Mouse (Mus musculus) hindbrain, embryonic 12.5 days (tissue): Measurements from ENCODE around the gene Ptcra. TPM values are rescaled to one million over a fixed set of nuclear protein-coding genes. Genes with fewer than 3 reads are reported as not detected.
A peak's percentile ranks its signal among the peaks of the same experiment; 100 is the strongest.
"Not testable (repeated sequence)": the region's sequence is repeated elsewhere in the genome, so short reads cannot be mapped to it uniquely, and the experiment has no call there.

ENCODE experiments used
- ATAC-seq: fragments of 200-750 bp; cut with Nextera tagmentation; 2 replicates; pipeline ENCODE4 v1.8.0; 2017; ENCODE audit warnings: moderate TSS enrichment; ENCODE audit not compliant: low FRiP score
- H3K27ac ChIP-seq: fragments of 300-500 bp; sonication (generic); 2 replicates; pipeline ENCODE4 v1.5.1; 2016; ENCODE audit warnings: mild to moderate bottlenecking
- H3K27me3 ChIP-seq: fragments of 300-500 bp; sonication (generic); 2 replicates; pipeline ENCODE4 v1.6.1; 2016; ENCODE audit warnings: mild to moderate bottlenecking
- H3K36me3 ChIP-seq: fragments of 300-500 bp; sonication (generic); 2 replicates; pipeline ENCODE4 v1.6.1; 2016; ENCODE audit warnings: mild to moderate bottlenecking
- H3K4me1 ChIP-seq: fragments of 300-500 bp; sonication (generic); 2 replicates; pipeline ENCODE4 v1.6.1; 2016
- H3K4me2 ChIP-seq: fragments of 300-500 bp; sonication (generic); replicated peaks from 2 replicates; pipeline ENCODE4 v1.6.1; 2016; ENCODE audit warnings: mild to moderate bottlenecking
- H3K4me3 ChIP-seq: fragments of 300-500 bp; sonication (generic); 2 replicates; pipeline ENCODE4 v1.5.1; 2016; ENCODE audit warnings: mild to moderate bottlenecking
- H3K9ac ChIP-seq: fragments of 300-500 bp; sonication (generic); 2 replicates; pipeline ENCODE4 v1.6.1; 2016; ENCODE audit warnings: mild to moderate bottlenecking, moderate library complexity
- H3K9me3 ChIP-seq: fragments of 300-500 bp; sonication (generic); replicated peaks from 2 replicates; pipeline ENCODE4 v1.6.1; 2016; ENCODE audit warnings: mild to moderate bottlenecking
- WGBS: fragments of 180-500 bp; shearing (Covaris S2); methylation state at CpG from one replicate; pipeline ENCODE4 v1.1.7; 2016; 5-methylcytosine and 5-hydroxymethylcytosine counted together
- polyA plus RNA-seq: library from polyadenylated mRNA; unstranded; fragments of >200 nt; fragmentation: Nextera tagmentation; extraction: Ambion mirVana; gene quantifications from 2 replicates; pipeline ENCODE4 v1.2.1, GENCODE M21; 2016

The Ptcra gene
- polyA plus RNA-seq, 1 experiment from 2014 or later, result 0.17 TPM

GRCm38 (mm10) chr17:46767868-46768267 is 4.4 kb upstream of the Ptcra start:
- H3K4me2 ChIP-seq, result no peak overlapping the region
- peaks cover 7% of the 10 kb centered on the region for H3K4me1 ChIP-seq
- H3K27me3 ChIP-seq, result no peaks in the 10 kb centered on the region
- ATAC-seq, result no peak
- no peaks in the 10 kb centered on the region for H3K9me3 ChIP-seq
- no peaks in the 10 kb centered on the region for H3K36me3 ChIP-seq
- WGBS, result 56% methylated on average over 8 of the region's 8 CpGs
- 0 out of 2 replicates have a peak overlapping the region, but pooled peaks have one; percentile 19 for H3K9ac ChIP-seq
- H3K27ac ChIP-seq, result no peak overlapping the region
- no peak overlapping the region for H3K4me3 ChIP-seq

GRCm38 (mm10) chr17:46764916-46765315 is 1.4 kb upstream of the Ptcra start:
- not testable (repeated sequence) for H3K9ac ChIP-seq, H3K36me3 ChIP-seq, ATAC-seq, H3K27me3 ChIP-seq, H3K4me2 ChIP-seq, H3K4me1 ChIP-seq, H3K27ac ChIP-seq, H3K9me3 ChIP-seq, H3K4me3 ChIP-seq
- WGBS, result 74% methylated on average over 9 of the region's 9 CpGs

GRCm38 (mm10) chr17:46758753-46759152 is 4.8 kb downstream of the Ptcra start:
- no peak overlapping the region for H3K9ac ChIP-seq
- no peak overlapping the region for H3K4me2 ChIP-seq
- no peaks in the 10 kb centered on the region; the same call in 1 of the 2 replicates for H3K4me1 ChIP-seq
- no peaks in the 10 kb centered on the region for H3K36me3 ChIP-seq
- H3K27ac ChIP-seq, result no peak overlapping the region
- H3K4me3 ChIP-seq, result no peak overlapping the region
- H3K27me3 ChIP-seq, result no peaks in the 10 kb centered on the region
- no peak for ATAC-seq
- WGBS, result 81% methylated on average over 12 of the region's 12 CpGs
- no peaks in the 10 kb centered on the region for H3K9me3 ChIP-seq

- Histone ChIP-seq H3K27ac (peak within 1 kb of the TSS; percentile 88), H3K27me3 (no peaks in the 10 kb centered on the region), H3K9me3 (no peaks in the 10 kb centered on the region), H3K4me2 (peak within 1 kb of the TSS; percentile 78), H3K4me3 (peak within 1 kb of the TSS; percentile 78), H3K36me3 (peaks cover 4% of the 10 kb centered on the region; the same call in 1 of the 2 replicates), H3K4me1 (peaks cover 15% of the 10 kb centered on the region), H3K9ac (peak within 1 kb of the TSS; percentile 74)
- peak; percentile 99 for ATAC-seq
- under 1% methylated on average over 58 of the region's 58 CpGs for WGBS
These were observed 11.5 kb downstream of the Ptcra start, which contains the start of gene Cnpy3 for GRCm38 (mm10) chr17:46751794-46752556. TSS of gene Cnpy3 (minus strand) at chr17:46752214.

GRCm38 (mm10) chr17:46751056-46751793 is 12.3 kb downstream of the Ptcra start:
- Histone ChIP-seq H3K27me3 (no peaks in the 10 kb centered on the region), H3K4me2 (peak overlapping the region; percentile 78), H3K36me3 (peaks cover 12% of the 10 kb centered on the region; the same call in 1 of the 2 replicates), H3K27ac (peak overlapping the region; percentile 88), H3K9me3 (no peaks in the 10 kb centered on the region), H3K9ac (peak overlapping the region; percentile 74), H3K4me1 (peaks cover 15% of the 10 kb centered on the region), H3K4me3 (peak overlapping the region; percentile 78)
- WGBS, result 27% methylated on average over 16 of the region's 16 CpGs
- ATAC-seq, result peak; percentile 42; the same call in 1 of the 2 replicates

GRCm38 (mm10) chr17:46750580-46750979 is 12.9 kb downstream of the Ptcra start:
- no peaks in the 10 kb centered on the region for H3K9me3 ChIP-seq
- peak overlapping the region; percentile 74 for H3K9ac ChIP-seq
- H3K4me3 ChIP-seq, result 0 out of 2 replicates have a peak overlapping the region, but pooled peaks have one; percentile 78
- H3K27ac ChIP-seq, result no peak overlapping the region
- peaks cover 18% of the 10 kb centered on the region; the same call in 1 of the 2 replicates for H3K36me3 ChIP-seq
- H3K4me1 ChIP-seq, result peaks cover 15% of the 10 kb centered on the region
- 95% methylated on average over 4 of the region's 4 CpGs for WGBS
- H3K4me2 ChIP-seq, result peak overlapping the region; percentile 78
- no peaks in the 10 kb centered on the region for H3K27me3 ChIP-seq
- no peak for ATAC-seq

GRCm38 (mm10) chr17:46749282-46749681 is 14.2 kb downstream of the Ptcra start:
- Histone ChIP-seq H3K9me3 (no peaks in the 10 kb centered on the region), H3K4me2 (no peak overlapping the region), H3K36me3 (peaks cover 21% of the 10 kb centered on the region), H3K4me1 (peaks cover 15% of the 10 kb centered on the region), H3K4me3 (no peak overlapping the region), H3K27ac (no peak overlapping the region), H3K9ac (no peak overlapping the region), H3K27me3 (no peaks in the 10 kb centered on the region)
- no peak for ATAC-seq
- 85% methylated on average over 5 of the region's 5 CpGs for WGBS

GRCm38 (mm10) chr17:46747806-46748205 is 15.7 kb downstream of the Ptcra start:
- H3K36me3 ChIP-seq, result peaks cover 34% of the 10 kb centered on the region
- 93% methylated on average over 2 of the region's 2 CpGs for WGBS
- H3K27ac ChIP-seq, result no peak overlapping the region
- peaks cover 15% of the 10 kb centered on the region for H3K4me1 ChIP-seq
- H3K9ac ChIP-seq, result no peak overlapping the region
- no peak overlapping the region for H3K4me2 ChIP-seq
- no peak for ATAC-seq
- no peaks in the 10 kb centered on the region for H3K27me3 ChIP-seq
- H3K4me3 ChIP-seq, result no peak overlapping the region
- H3K9me3 ChIP-seq, result no peaks in the 10 kb centered on the region

- no peaks in the 10 kb centered on the region for H3K27me3 ChIP-seq
- 88% methylated on average over 8 of the region's 8 CpGs for WGBS
- no peak overlapping the region for H3K4me3 ChIP-seq
- ATAC-seq, result no peak
- no peak overlapping the region for H3K27ac ChIP-seq
- H3K4me2 ChIP-seq, result no peak overlapping the region
- peaks cover 11% of the 10 kb centered on the region for H3K4me1 ChIP-seq
- H3K36me3 ChIP-seq, result peaks cover 40% of the 10 kb centered on the region
- no peaks in the 10 kb centered on the region for H3K9me3 ChIP-seq
- no peak overlapping the region for H3K9ac ChIP-seq
These were observed 16.3 kb downstream of the Ptcra start for GRCm38 (mm10) chr17:46747234-46747633.

GRCm38 (mm10) chr17:46745506-46745905 is 18.0 kb downstream of the Ptcra start:
- WGBS, result 93% methylated on average over 2 of the region's 2 CpGs
- H3K36me3 ChIP-seq, result peaks cover 47% of the 10 kb centered on the region

GRCm38 (mm10) chr17:46742986-46743385 is 20.5 kb downstream of the Ptcra start:
- no peaks in the 10 kb centered on the region for H3K27me3 ChIP-seq
- ATAC-seq, result no peak
- 90% methylated on average over 9 of the region's 9 CpGs for WGBS
- H3K27ac ChIP-seq, result no peak overlapping the region
- peaks cover 47% of the 10 kb centered on the region for H3K36me3 ChIP-seq
- no peak overlapping the region for H3K4me2 ChIP-seq
- no peak overlapping the region for H3K9ac ChIP-seq
- H3K9me3 ChIP-seq, result no peaks in the 10 kb centered on the region
- no peaks in the 10 kb centered on the region for H3K4me1 ChIP-seq
- no peak overlapping the region for H3K4me3 ChIP-seq

More at GRCm38 (mm10) chr17:46745506-46745905, 18.0 kb downstream of the Ptcra start:
- H3K27ac ChIP-seq, result no peak overlapping the region
- H3K9ac ChIP-seq, result no peak overlapping the region
- H3K27me3 ChIP-seq, result no peaks in the 10 kb centered on the region
- H3K4me3 ChIP-seq, result no peak overlapping the region
- H3K4me1 ChIP-seq, result peaks cover under 1% of the 10 kb centered on the region
- H3K4me2 ChIP-seq, result no peak overlapping the region
- H3K9me3 ChIP-seq, result no peaks in the 10 kb centered on the region
- no peak for ATAC-seq

- H3K36me3 ChIP-seq, result peaks cover 49% of the 10 kb centered on the region
- 93% methylated on average over 6 of the region's 6 CpGs for WGBS
- no peaks in the 10 kb centered on the region for H3K27me3 ChIP-seq
- H3K9ac ChIP-seq, result no peak overlapping the region
- no peak for ATAC-seq
- H3K4me1 ChIP-seq, result no peaks in the 10 kb centered on the region
- no peak overlapping the region for H3K4me3 ChIP-seq
- no peak overlapping the region for H3K27ac ChIP-seq
- H3K9me3 ChIP-seq, result no peaks in the 10 kb centered on the region
- no peak overlapping the region for H3K4me2 ChIP-seq
These were observed 22.2 kb downstream of the Ptcra start for GRCm38 (mm10) chr17:46741305-46741704.
